Comparison of ENCODE assay signal across 27 mouse cellular contexts in genomic region chr16:15346045-15346444, GRCm38 (mm10). TPM values are rescaled to one million over a fixed set of nuclear protein-coding genes. Genes with fewer than 3 reads are reported as not detected.
"Had no signal": no experiment of that assay in that cellular context is flagged by ENCODE, and none has a peak within 500 bp of the region (broad histone marks: within the 10 kb centered on the region; RNA-seq: fewer than 3 reads in every experiment).

No protein-coding gene starts in this region.

- H3K36me3 ChIP-seq: kidney, embryonic 15.5 days; limb, embryonic 10.5 days; limb, embryonic 13.5 days; liver, embryonic 12.5 days; liver, embryonic 15.5 days; midbrain, embryonic 10.5 days had no signal

- H3K4me3 ChIP-seq: kidney, embryonic 15.5 days; limb, embryonic 10.5 days; limb, embryonic 13.5 days; liver, embryonic 12.5 days; liver, embryonic 15.5 days; megakaryocyte, embryonic 14.5 days; midbrain, embryonic 10.5 days had no signal

- H3K27ac ChIP-seq: kidney, embryonic 15.5 days; limb, embryonic 10.5 days; limb, embryonic 13.5 days; liver, embryonic 12.5 days; liver, embryonic 15.5 days; midbrain, embryonic 10.5 days had no signal

- H3K9me3 ChIP-seq: kidney, embryonic 15.5 days; limb, embryonic 10.5 days; limb, embryonic 13.5 days; liver, embryonic 12.5 days; liver, embryonic 15.5 days; megakaryocyte, embryonic 14.5 days; midbrain, embryonic 10.5 days had no signal

- DNase-seq: kidney, adult 11 months; kidney, adult 8-10 months; kidney, postnatal 10 days; kidney, postnatal 36 days; liver; midbrain, embryonic 14.5 days; thymus, adult 18-20 months; thymus, postnatal 36 days had no signal

- H3K4me2 ChIP-seq: kidney, embryonic 15.5 days; limb, embryonic 13.5 days; liver, embryonic 12.5 days; liver, embryonic 15.5 days had no signal

- ATAC-seq: inflammation-experienced regulatory T-cells, adult 6 months; liver, embryonic 12.5 days had no signal

- H3K4me1 ChIP-seq: kidney, embryonic 15.5 days; limb, embryonic 10.5 days; liver, embryonic 12.5 days; liver, embryonic 15.5 days; megakaryocyte, embryonic 14.5 days; midbrain, embryonic 10.5 days had no signal

- H3K9ac ChIP-seq: kidney, embryonic 15.5 days; limb, embryonic 13.5 days; liver, embryonic 12.5 days; liver, embryonic 15.5 days had no signal

- H3K27me3 ChIP-seq: kidney, embryonic 15.5 days; limb, embryonic 13.5 days; liver, embryonic 12.5 days; liver, embryonic 15.5 days; megakaryocyte, embryonic 14.5 days had no signal

RNA-seq across cellular contexts. Expression of gene Gm21897, which starts 28.8 kb away (rescaled TPM):
- total RNA-seq: layer of hippocampus, postnatal 14 days; left cerebral cortex, adult 8-10 months; left cerebral cortex, postnatal 25 days; midbrain, postnatal 0 days had no signal
- polyA plus RNA-seq: inflammation-experienced regulatory T-cells, adult 6 months; kidney, embryonic 15.5 days; limb, embryonic 10.5 days; limb, embryonic 13.5 days; liver, embryonic 12.5 days; liver, embryonic 15.5 days; midbrain, embryonic 10.5 days; midbrain, embryonic 14.5 days; midbrain, postnatal 0 days; neural tube, embryonic 11.5 days; neural tube, embryonic 14.5 days; small intestine, adult 2 months; spleen, adult 2 months; stomach, embryonic 16.5 days; testis, adult 2 months; urinary bladder, adult 2 months had no signal
